Mouse (Mus musculus) kidney, postnatal 10 days (tissue): ENCODE data around the gene Pla1a.

Experiments used
- DNase-seq: peaks from one replicate; pipeline ENCODE4 v3.0.0; 2021; ENCODE audit warnings: mixed read lengths

Pla1a gene

GRCm38 (mm10) chr16:38363256-38363595 is 69.7 kb downstream of the Pla1a start:
- DNase-seq = no peak

- no peak for DNase-seq
Observed at GRCm38 (mm10) chr16:38362493-38363255, 70.3 kb downstream of the Pla1a start.

GRCm38 (mm10) chr16:38361933-38362332 is 71.0 kb downstream of the Pla1a start, which contains the start of gene Popdc2:
Popdc2 (plus strand) TSS chr16:38362209.
- no peak for DNase-seq

GRCm38 (mm10) chr16:38360317-38360716 is 72.6 kb downstream of the Pla1a start:
- DNase-seq = no peak

GRCm38 (mm10) chr16:38359857-38360256 is 73.1 kb downstream of the Pla1a start:
- no peak for DNase-seq

GRCm38 (mm10) chr16:38359241-38359640 is 73.7 kb downstream of the Pla1a start:
- DNase-seq = no peak

- no peak for DNase-seq
Observed at GRCm38 (mm10) chr16:38358256-38358812, 74.6 kb downstream of the Pla1a start.

GRCm38 (mm10) chr16:38354185-38354913 is 78.6 kb downstream of the Pla1a start:
- no peak for DNase-seq

- DNase-seq = no peak
Observed at GRCm38 (mm10) chr16:38353642-38354041, 79.3 kb downstream of the Pla1a start.

- DNase-seq = no peak
Observed at GRCm38 (mm10) chr16:38352851-38353250, 80.1 kb downstream of the Pla1a start.

GRCm38 (mm10) chr16:38352031-38352430 is 80.9 kb downstream of the Pla1a start:
- no peak for DNase-seq

GRCm38 (mm10) chr16:38350939-38351338 is 82.0 kb downstream of the Pla1a start:
- DNase-seq = no peak

- no peak for DNase-seq
Observed at GRCm38 (mm10) chr16:38350361-38350855, 82.5 kb downstream of the Pla1a start.

GRCm38 (mm10) chr16:38349881-38350280 is 83.1 kb downstream of the Pla1a start:
- DNase-seq = no peak

GRCm38 (mm10) chr16:38348217-38348761 is 84.7 kb downstream of the Pla1a start:
- DNase-seq = no peak

GRCm38 (mm10) chr16:38347588-38347987 is 85.4 kb downstream of the Pla1a start:
- no peak for DNase-seq

GRCm38 (mm10) chr16:38346529-38347325 is 86.2 kb downstream of the Pla1a start, which contains the start of the genes Cox17 and Gm21987:
Cox17 (plus strand) TSS chr16:38346991.
Gm21987 (plus strand) TSS chr16:38347040.
- DNase-seq = peak; percentile 95
